Comparison of ENCODE assay signal across 17 mouse cellular contexts in the genomic region with DNA sequence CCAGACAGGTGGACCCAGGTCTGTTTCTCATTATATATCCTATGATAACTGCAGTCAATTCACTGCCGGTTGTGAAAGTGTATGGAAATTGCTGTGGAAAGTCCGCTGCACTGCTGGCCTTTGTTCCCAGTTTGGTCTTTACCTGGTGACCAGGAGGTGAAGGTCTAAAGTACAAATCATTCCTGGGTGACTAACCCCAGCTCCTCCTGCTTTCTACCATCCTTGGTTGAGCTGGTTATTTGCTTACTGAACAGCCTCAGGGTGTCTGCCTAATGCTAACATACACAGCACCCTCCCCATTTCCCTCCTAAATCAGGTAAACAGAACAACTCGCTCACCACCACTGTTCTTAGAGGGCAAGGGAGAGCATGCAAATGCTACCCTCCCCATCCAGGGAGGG.
A peak's percentile ranks its signal among the peaks of the same experiment; 100 is the strongest.
DNase-seq lines count a peak whose midpoint lies in the region; ATAC-seq and TF ChIP-seq lines count a peak whose summit lies in the region.
"Had no signal": no experiment of that assay in that cellular context is flagged by ENCODE, and none has a peak within 500 bp of the region (broad histone marks: within the 10 kb centered on the region; RNA-seq: fewer than 3 reads in every experiment).

No protein-coding gene starts in this region.

- ATAC-seq in intestine, embryonic 14.5 days (replicated peaks; ENCODE audit: low FRiP score, low TSS enrichment, low read depth): 0 out of 2 replicates have a peak, but pooled peaks have one; percentile 40
- peak; percentile 92 for ATAC-seq in intestine, embryonic 16.5 days
- ATAC-seq in kidney, embryonic 16.5 days (ENCODE audit: low FRiP score, low TSS enrichment): peak; percentile 79
- ATAC-seq in erythroblast, adult 5-6 weeks (replicated peaks; ENCODE audit: low FRiP score, poor library complexity, severe bottlenecking): no peak
- ATAC-seq: forebrain, embryonic 15.5 days had no signal

- H3K9ac ChIP-seq in intestine, embryonic 14.5 days (ENCODE audit: low read length): no peak overlapping the region
- no peak overlapping the region for H3K9ac ChIP-seq in intestine, embryonic 16.5 days (ENCODE audit: low read depth, low read length)
- no peak overlapping the region for H3K9ac ChIP-seq in kidney, embryonic 16.5 days (replicated peaks; ENCODE audit: low read length)
- H3K9ac ChIP-seq: embryonic facial prominence, embryonic 12.5 days; forebrain, embryonic 15.5 days; liver, embryonic 14.5 days; midbrain, embryonic 12.5 days; neural tube, embryonic 12.5 days had no signal

- no peak overlapping the region for H3K4me3 ChIP-seq in intestine, embryonic 14.5 days (ENCODE audit: low read depth, low read length)
- no peak overlapping the region for H3K4me3 ChIP-seq in intestine, embryonic 16.5 days (ENCODE audit: low read length)
- no peak overlapping the region for H3K4me3 ChIP-seq in kidney, embryonic 16.5 days (ENCODE audit: low read length)
- H3K4me3 ChIP-seq in layer of hippocampus, adult 2 months: no peak overlapping the region
- H3K4me3 ChIP-seq: embryonic facial prominence, embryonic 12.5 days; forebrain, embryonic 15.5 days; midbrain, embryonic 12.5 days; neural tube, embryonic 12.5 days had no signal

- TF ChIP-seq CTCF in layer of hippocampus, adult 2 months (conservative IDR thresholded peaks at IDR 0.05): no peak

- DNase-seq in intestine, embryonic 14.5 days (ENCODE audit: low spot score): no peak
- DNase-seq in large intestine, adult 2 months (ENCODE audit: low read depth, low spot score): peak; percentile 76
- no peak for DNase-seq in frontal cortex, postnatal 36 days (ENCODE audit: low spot score in 2 of 2)
- no peak for DNase-seq in layer of hippocampus, adult 2 months (ENCODE audit: low spot score in 2 of 2)
- DNase-seq: cerebellum, adult 2 months; gastrocnemius, postnatal 25 days; layer of hippocampus, adult 9-11 months; right cerebral cortex, adult 18-20 months; thymus, adult 18-20 months had no signal

- H3K9me3 ChIP-seq in intestine, embryonic 14.5 days (ENCODE audit: control insufficient read depth, low read length): no peaks in the 10 kb centered on the region
- no peaks in the 10 kb centered on the region for H3K9me3 ChIP-seq in intestine, embryonic 16.5 days (ENCODE audit: control insufficient read depth, low read length)
- no peaks in the 10 kb centered on the region for H3K9me3 ChIP-seq in kidney, embryonic 16.5 days (ENCODE audit: low read length)
- H3K9me3 ChIP-seq: embryonic facial prominence, embryonic 12.5 days; forebrain, embryonic 15.5 days; midbrain, embryonic 12.5 days; neural tube, embryonic 12.5 days had no signal

- H3K36me3 ChIP-seq in intestine, embryonic 14.5 days (ENCODE audit: control insufficient read depth, insufficient read depth, low read length): no peaks in the 10 kb centered on the region
- no peaks in the 10 kb centered on the region for H3K36me3 ChIP-seq in intestine, embryonic 16.5 days (ENCODE audit: control insufficient read depth, insufficient read depth, low read length)
- H3K36me3 ChIP-seq in kidney, embryonic 16.5 days (ENCODE audit: insufficient read depth, low read length): no peaks in the 10 kb centered on the region
- H3K36me3 ChIP-seq: embryonic facial prominence, embryonic 12.5 days; forebrain, embryonic 15.5 days; midbrain, embryonic 12.5 days; neural tube, embryonic 12.5 days had no signal

- no peaks in the 10 kb centered on the region for H3K27me3 ChIP-seq in intestine, embryonic 14.5 days (replicated peaks; ENCODE audit: control insufficient read depth, insufficient read depth, low read length)
- no peaks in the 10 kb centered on the region for H3K27me3 ChIP-seq in intestine, embryonic 16.5 days (replicated peaks; ENCODE audit: control insufficient read depth, insufficient read depth, low read length)
- no peaks in the 10 kb centered on the region for H3K27me3 ChIP-seq in kidney, embryonic 16.5 days (ENCODE audit: insufficient read depth, low read length)
- H3K27me3 ChIP-seq: embryonic facial prominence, embryonic 12.5 days; forebrain, embryonic 15.5 days; midbrain, embryonic 12.5 days; neural tube, embryonic 12.5 days had no signal

- H3K4me1 ChIP-seq in intestine, embryonic 14.5 days (replicated peaks; ENCODE audit: control insufficient read depth, insufficient read depth, low read length): no peaks in the 10 kb centered on the region
- H3K4me1 ChIP-seq in intestine, embryonic 16.5 days (ENCODE audit: control insufficient read depth, insufficient read depth, low read length): peaks cover 6% of the 10 kb centered on the region; the same call in 1 of the 2 replicates
- peaks cover 12% of the 10 kb centered on the region for H3K4me1 ChIP-seq in kidney, embryonic 16.5 days (ENCODE audit: insufficient read depth, low read length)
- H3K4me1 ChIP-seq: forebrain, embryonic 15.5 days; midbrain, embryonic 12.5 days; neural tube, embryonic 12.5 days had no signal

- no peak overlapping the region for H3K27ac ChIP-seq in intestine, embryonic 14.5 days (ENCODE audit: low read depth)
- peak overlapping the region; percentile 31 for H3K27ac ChIP-seq in intestine, embryonic 16.5 days (ENCODE audit: low read length)
- H3K27ac ChIP-seq in kidney, embryonic 16.5 days (ENCODE audit: low read length): peak overlapping the region; percentile 77
- H3K27ac ChIP-seq in layer of hippocampus, adult 2 months: no peak overlapping the region
- H3K27ac ChIP-seq: embryonic facial prominence, embryonic 12.5 days; forebrain, embryonic 15.5 days; liver, embryonic 14.5 days; midbrain, embryonic 12.5 days; neural tube, embryonic 12.5 days had no signal

- 52% methylated on average over 3 of the region's 3 CpGs for WGBS in intestine, embryonic 14.5 days
- WGBS in intestine, embryonic 16.5 days: 55% methylated on average over 3 of the region's 3 CpGs
- WGBS in kidney, embryonic 16.5 days: 61% methylated on average over 3 of the region's 3 CpGs
- 28% methylated on average over 3 of the region's 3 CpGs for WGBS in large intestine, adult 2 months

- no peak overlapping the region for H3K4me2 ChIP-seq in intestine, embryonic 14.5 days (ENCODE audit: low read length)
- H3K4me2 ChIP-seq in intestine, embryonic 16.5 days (ENCODE audit: low read depth, low read length): 0 out of 2 replicates have a peak overlapping the region, but pooled peaks have one; percentile 23
- H3K4me2 ChIP-seq in kidney, embryonic 16.5 days (replicated peaks; ENCODE audit: low read depth, low read length): peak overlapping the region; percentile 3; the same call in 1 of the 2 replicates
- H3K4me2 ChIP-seq: embryonic facial prominence, embryonic 12.5 days; forebrain, embryonic 15.5 days; midbrain, embryonic 12.5 days; neural tube, embryonic 12.5 days had no signal

Comparison
In these comparisons a context has a peak if more than half of its experiments do, and no peak if none do; other contexts are left out.
1. H3K27ac ChIP-seq: peak in intestine, embryonic 16.5 days (single experiment) and kidney, embryonic 16.5 days (single experiment); none in intestine, embryonic 14.5 days (single experiment) and layer of hippocampus, adult 2 months (single experiment).